Mouse (Mus musculus) E14TG2a.4 (cell line): ENCODE measurements around the gene Olfr283.
"Not testable (repeated sequence)": the region's sequence is repeated elsewhere in the genome, so short reads cannot be mapped to it uniquely, and the experiment has no call there.

Experiments
- H3K27me3 ChIP-seq: 2 replicates; pipeline ENCODE4 v1.6.1; 2014; ENCODE audit warnings: low read length, control low read depth; ENCODE audit not compliant: insufficient read depth
- H3K36me3 ChIP-seq: 2 replicates; pipeline ENCODE4 v1.6.1; 2014; ENCODE audit warnings: low read length, control low read depth; ENCODE audit not compliant: insufficient read depth
- H3K4me1 ChIP-seq: replicated peaks from 2 replicates; pipeline ENCODE4 v1.6.1; 2014; ENCODE audit warnings: low read depth, low read length, control low read depth
- H3K4me3 ChIP-seq: replicated peaks from 2 replicates; pipeline ENCODE4 v1.5.1; 2014; ENCODE audit warnings: mild to moderate bottlenecking, low read length
- H3K9me3 ChIP-seq: 2 replicates; pipeline ENCODE4 v1.6.1; 2014; ENCODE audit warnings: low read length, control low read depth
- CTCF ChIP-seq: conservative IDR thresholded peaks from 2 replicates; pipeline ENCODE4 v1.5.1; 2014; ENCODE audit warnings: low read length
- NANOG ChIP-seq: IDR thresholded peaks from 2 replicates; pipeline ENCODE4 v1.6.1; 2014; ENCODE audit warnings: borderline replicate concordance, low read length, mixed read lengths
- POU5F1 ChIP-seq: IDR thresholded peaks from 2 replicates; pipeline ENCODE4 v1.6.1; 2014; ENCODE audit warnings: low read length, borderline replicate concordance

Olfr283 gene

GRCm38 (mm10) chr15:98380846-98381245, at the start of gene Olfr283:
TSS of gene Olfr283 (minus strand) at chr15:98380946.
- peaks cover 15% of the 10 kb centered on the region for H3K27me3 ChIP-seq
- no peaks in the 10 kb centered on the region; the same call in 1 of the 2 replicates for H3K4me1 ChIP-seq
- H3K36me3 ChIP-seq = no peaks in the 10 kb centered on the region
- no peak within 1 kb of the TSS for H3K4me3 ChIP-seq
- TF ChIP-seq NANOG (no peak), CTCF (no peak), POU5F1 (no peak)
- no peaks in the 10 kb centered on the region for H3K9me3 ChIP-seq

- no peaks in the 10 kb centered on the region for H3K27me3 ChIP-seq
- no peaks in the 10 kb centered on the region for H3K36me3 ChIP-seq
- peaks cover 6% of the 10 kb centered on the region; the same call in 1 of the 2 replicates for H3K4me1 ChIP-seq
- TF ChIP-seq CTCF (no peak), POU5F1 (no peak), NANOG (no peak)
- H3K9me3 ChIP-seq = no peaks in the 10 kb centered on the region
- no peak overlapping the region for H3K4me3 ChIP-seq
Observed at GRCm38 (mm10) chr15:98425188-98425587, 44.4 kb upstream of the Olfr283 start.

- Histone ChIP-seq H3K36me3 (no peaks in the 10 kb centered on the region), H3K4me3 (no peak overlapping the region), H3K27me3 (no peaks in the 10 kb centered on the region), H3K4me1 (peaks cover 6% of the 10 kb centered on the region; the same call in 1 of the 2 replicates), H3K9me3 (no peaks in the 10 kb centered on the region)
- no peak for TF ChIP-seq POU5F1
- no peak for TF ChIP-seq NANOG
Observed at GRCm38 (mm10) chr15:98424753-98425152, 44.0 kb upstream of the Olfr283 start.

GRCm38 (mm10) chr15:98424326-98424725, 43.6 kb upstream of the Olfr283 start:
- H3K36me3 ChIP-seq = no peaks in the 10 kb centered on the region
- H3K9me3 ChIP-seq = no peaks in the 10 kb centered on the region
- no peaks in the 10 kb centered on the region for H3K27me3 ChIP-seq
- no peak for TF ChIP-seq NANOG
- TF ChIP-seq POU5F1 = no peak
- TF ChIP-seq CTCF = no peak
- no peak overlapping the region for H3K4me3 ChIP-seq
- H3K4me1 ChIP-seq = peaks cover 6% of the 10 kb centered on the region; the same call in 1 of the 2 replicates

GRCm38 (mm10) chr15:98420897-98421296, 40.2 kb upstream of the Olfr283 start:
- no peaks in the 10 kb centered on the region for H3K9me3 ChIP-seq
- H3K4me3 ChIP-seq = no peak overlapping the region
- no peaks in the 10 kb centered on the region for H3K27me3 ChIP-seq
- no peak for TF ChIP-seq CTCF
- no peak for TF ChIP-seq NANOG
- no peak for TF ChIP-seq POU5F1
- H3K4me1 ChIP-seq = peaks cover 6% of the 10 kb centered on the region; the same call in 1 of the 2 replicates
- no peaks in the 10 kb centered on the region for H3K36me3 ChIP-seq

- TF ChIP-seq NANOG (no peak), CTCF (no peak), POU5F1 (no peak)
- no peaks in the 10 kb centered on the region for H3K27me3 ChIP-seq
- no peaks in the 10 kb centered on the region for H3K36me3 ChIP-seq
- no peaks in the 10 kb centered on the region for H3K9me3 ChIP-seq
- no peak overlapping the region for H3K4me3 ChIP-seq
- no peaks in the 10 kb centered on the region for H3K4me1 ChIP-seq
Observed at GRCm38 (mm10) chr15:98418096-98418495, 37.4 kb upstream of the Olfr283 start.

GRCm38 (mm10) chr15:98417285-98417684, 36.5 kb upstream of the Olfr283 start:
- H3K27me3 ChIP-seq, H3K36me3 ChIP-seq, H3K9me3 ChIP-seq, H3K4me3 ChIP-seq, H3K4me1 ChIP-seq: not testable (repeated sequence)

GRCm38 (mm10) chr15:98416802-98417201, 36.1 kb upstream of the Olfr283 start:
- H3K4me1 ChIP-seq, H3K9me3 ChIP-seq, H3K4me3 ChIP-seq, H3K27me3 ChIP-seq, H3K36me3 ChIP-seq: not testable (repeated sequence)

GRCm38 (mm10) chr15:98415996-98416395, 35.2 kb upstream of the Olfr283 start:
- no peaks in the 10 kb centered on the region for H3K4me1 ChIP-seq
- H3K9me3 ChIP-seq = no peaks in the 10 kb centered on the region
- H3K36me3 ChIP-seq = no peaks in the 10 kb centered on the region
- TF ChIP-seq CTCF (no peak), NANOG (no peak), POU5F1 (no peak)
- no peaks in the 10 kb centered on the region for H3K27me3 ChIP-seq
- no peak overlapping the region for H3K4me3 ChIP-seq
